Mouse (Mus musculus): ENCODE data around the gene Slc13a2.

Slc13a2 gene

GRCm38 (mm10) chr11:78435776-78436349, 13.8 kb upstream of the Slc13a2 start:
- DNase-seq (ENCODE audit: extremely low read depth, low read depth) = peak; percentile 39

DNA sequence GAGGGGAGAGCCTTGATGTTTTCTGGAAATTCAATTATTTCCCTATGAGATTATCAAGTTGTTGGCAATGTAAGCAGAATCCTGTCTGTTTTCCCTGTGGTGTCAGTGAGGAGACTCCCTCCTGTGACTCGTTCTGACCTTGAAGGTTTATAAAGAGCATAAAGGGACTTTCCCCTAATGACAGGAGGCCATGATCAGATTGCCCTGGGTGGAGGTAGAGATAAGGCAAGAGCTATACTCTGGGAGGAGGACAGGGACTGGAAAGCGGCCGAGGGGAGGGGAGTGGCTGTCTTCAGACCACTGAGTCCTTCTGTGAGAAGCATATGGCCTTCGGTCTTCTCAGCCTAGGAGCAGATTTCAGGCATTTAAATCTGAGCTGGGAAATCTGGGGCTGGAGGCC, 12.0 kb upstream of the Slc13a2 start:
- DNase-seq (ENCODE audit: extremely low read depth, low read depth) = no peak

- no peak for DNase-seq (ENCODE audit: extremely low read depth, low read depth)
These were observed 9.2 kb upstream of the Slc13a2 start for GRCm38 (mm10) chr11:78431176-78431575.

DNA sequence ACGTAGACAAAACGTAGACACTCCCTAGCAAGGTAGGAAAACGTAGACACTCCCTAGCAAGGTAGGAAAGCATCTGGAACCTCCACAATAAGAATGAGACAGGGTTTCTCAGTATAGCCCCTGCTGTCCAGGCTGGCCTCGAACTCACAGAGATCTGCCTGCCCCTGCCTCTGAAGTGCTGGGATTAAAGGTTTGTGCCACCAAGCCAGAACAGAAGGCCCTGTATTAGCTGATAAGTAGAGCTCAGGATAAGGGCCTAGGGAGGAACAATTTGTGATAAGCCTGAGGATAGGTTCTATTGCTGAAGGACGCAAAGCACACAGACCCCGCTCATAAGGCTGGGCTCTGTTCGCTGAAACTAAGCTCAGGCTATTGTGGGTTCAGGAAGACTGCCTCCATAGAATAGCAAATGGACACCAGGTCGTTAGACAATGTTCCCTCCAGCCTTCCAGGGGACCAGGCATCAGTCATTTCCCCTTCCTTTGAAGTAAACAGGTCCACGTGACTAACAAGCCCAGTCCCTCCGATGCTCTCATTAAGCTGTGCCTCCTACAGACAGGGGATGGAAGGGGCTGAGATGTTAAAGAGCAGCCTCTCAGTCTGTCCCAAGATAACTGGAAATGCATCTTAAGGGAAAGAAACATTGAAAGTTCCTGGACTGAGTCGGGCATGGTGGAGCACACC, 8.3 kb upstream of the Slc13a2 start:
- DNase-seq (ENCODE audit: extremely low read depth, low read depth) = no peak

- no peak for DNase-seq (ENCODE audit: extremely low read depth, low read depth)
These were observed 6.3 kb upstream of the Slc13a2 start for GRCm38 (mm10) chr11:78428309-78428708.

DNA sequence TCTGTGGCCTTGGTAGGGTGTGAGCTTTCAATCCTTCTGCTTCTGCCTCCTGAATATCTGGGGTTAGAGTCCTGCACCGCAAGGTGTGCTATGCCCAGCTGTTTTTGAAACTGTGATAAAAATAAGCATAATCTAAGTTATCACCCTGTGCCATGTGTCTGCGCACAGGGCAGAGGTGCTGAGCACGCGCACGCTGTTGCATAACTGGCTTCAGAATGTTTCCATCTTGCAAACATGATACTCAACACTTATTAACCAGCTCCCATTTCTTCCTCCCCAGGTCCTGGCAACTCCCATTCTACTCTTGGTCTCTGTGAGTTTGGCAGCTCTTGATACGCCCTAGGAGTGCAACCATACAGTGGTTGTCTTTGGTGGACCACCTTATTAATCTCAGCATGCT, 5.6 kb upstream of the Slc13a2 start:
- DNase-seq (ENCODE audit: extremely low read depth, low read depth) = no peak

DNA sequence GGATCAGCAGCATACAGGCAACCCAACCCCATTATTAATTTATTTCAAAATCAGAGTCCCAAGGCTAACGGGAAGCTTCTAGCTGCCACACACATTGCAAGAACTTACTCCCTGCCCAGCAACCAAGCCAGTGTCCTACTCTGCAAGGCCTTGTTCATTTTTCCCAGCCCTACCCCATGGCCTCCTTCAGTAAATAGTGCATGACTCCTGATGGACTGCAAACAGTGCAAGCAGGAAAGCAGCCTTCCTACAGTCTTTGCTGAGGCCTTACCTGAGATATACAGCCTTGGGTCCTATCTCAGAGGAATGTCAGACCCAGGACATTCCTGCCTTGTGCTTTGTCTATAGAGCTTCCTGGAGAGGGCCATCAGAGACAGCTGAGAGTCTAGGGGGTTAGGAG, 3.6 kb upstream of the Slc13a2 start:
- DNase-seq (ENCODE audit: extremely low read depth, low read depth) = no peak

GRCm38 (mm10) chr11:78424352-78424751, 2.3 kb upstream of the Slc13a2 start:
- DNase-seq (ENCODE audit: extremely low read depth, low read depth) = no peak

- no peak for DNase-seq (ENCODE audit: extremely low read depth, low read depth)
These were observed 612 bp downstream of the Slc13a2 start for GRCm38 (mm10) chr11:78421201-78422009.

DNA sequence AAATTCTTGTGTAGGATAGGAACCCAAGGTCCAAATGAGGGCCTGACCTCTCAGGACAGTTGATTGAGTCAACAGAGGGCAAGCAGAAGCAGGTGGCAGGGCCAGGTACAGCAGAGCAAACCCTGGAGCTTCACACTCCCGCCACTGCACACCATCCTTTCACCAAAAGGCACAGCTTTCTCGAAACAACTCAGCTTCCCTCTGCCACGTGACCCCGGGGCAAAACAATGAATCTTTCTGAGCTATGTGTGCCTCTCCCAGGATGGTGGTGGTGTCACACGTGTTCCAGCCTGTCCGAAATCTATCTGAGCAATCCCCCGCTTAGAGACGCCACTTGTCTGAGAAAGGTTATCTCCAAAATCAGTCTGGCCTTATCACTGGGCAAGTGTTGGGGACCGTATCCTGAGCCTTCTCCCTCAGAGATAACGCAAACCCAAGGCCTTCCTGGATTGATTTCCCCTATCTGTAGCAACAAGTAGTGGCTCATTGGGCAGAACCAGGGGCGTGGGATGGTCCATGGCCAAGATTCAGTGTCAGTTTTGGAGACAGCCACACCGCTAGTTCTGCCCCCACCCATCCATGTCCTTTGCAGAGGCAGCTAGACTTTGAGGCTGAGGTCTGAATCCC, 1.6 kb downstream of the Slc13a2 start:
- no peak for DNase-seq (ENCODE audit: extremely low read depth, low read depth)

- no peak for DNase-seq (ENCODE audit: extremely low read depth, low read depth)
These were observed 5.2 kb downstream of the Slc13a2 start for GRCm38 (mm10) chr11:78416854-78417253.

DNA sequence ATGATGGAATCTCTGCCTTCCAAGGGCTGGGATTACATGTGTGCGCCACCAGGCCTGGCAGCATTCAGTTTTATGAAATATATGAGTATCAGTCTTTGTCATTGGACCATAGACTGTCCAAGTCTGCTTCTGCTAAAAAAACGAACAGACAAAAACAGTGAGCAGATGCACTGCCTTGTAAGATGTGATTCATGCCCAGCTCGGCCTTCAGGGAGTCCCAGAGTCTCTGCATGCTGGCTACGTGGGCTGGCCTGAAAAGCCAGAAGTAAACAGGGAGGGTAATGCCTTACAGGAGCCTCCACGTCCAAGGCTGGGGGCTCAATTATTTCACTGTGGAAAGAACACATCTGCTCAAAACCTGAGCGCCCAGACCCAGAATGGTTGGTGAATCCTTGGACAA, 9.2 kb downstream of the Slc13a2 start:
- no peak for DNase-seq (ENCODE audit: extremely low read depth, low read depth)

- no peak for DNase-seq (ENCODE audit: extremely low read depth, low read depth)
These were observed 9.6 kb downstream of the Slc13a2 start for GRCm38 (mm10) chr11:78412324-78412850.

- no peak for DNase-seq (ENCODE audit: extremely low read depth, low read depth)
These were observed 10.3 kb downstream of the Slc13a2 start for GRCm38 (mm10) chr11:78411606-78412323.

GRCm38 (mm10) chr11:78408256-78409240, 13.5 kb downstream of the Slc13a2 start:
- no peak for DNase-seq (ENCODE audit: extremely low read depth, low read depth)

DNA sequence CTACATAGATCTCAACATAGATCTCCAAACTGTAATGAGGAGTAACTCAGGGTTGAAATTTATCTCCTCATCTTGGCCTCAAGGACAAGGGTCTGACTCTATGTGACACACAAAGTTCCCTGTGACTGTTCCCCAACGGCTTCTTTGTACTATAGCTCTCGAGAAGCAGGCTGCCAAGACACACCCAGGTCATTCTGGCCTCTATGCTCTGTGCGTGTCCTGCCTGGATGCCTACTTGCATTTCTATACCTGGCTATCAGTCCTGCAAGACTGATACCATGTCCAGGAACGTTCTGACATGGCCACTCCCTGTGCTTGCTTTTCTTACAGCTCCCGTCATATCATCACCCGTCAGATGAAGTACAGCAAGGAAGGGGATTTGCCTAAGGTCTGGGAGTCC, 20.0 kb downstream of the Slc13a2 start:
- no peak for DNase-seq (ENCODE audit: extremely low read depth, low read depth)

- DNase-seq (ENCODE audit: extremely low read depth, low read depth) = no peak
These were observed 20.5 kb downstream of the Slc13a2 start for GRCm38 (mm10) chr11:78401469-78401868.

- no peak for DNase-seq (ENCODE audit: extremely low read depth, low read depth)
These were observed 21.1 kb downstream of the Slc13a2 start for GRCm38 (mm10) chr11:78400936-78401335.

DNA sequence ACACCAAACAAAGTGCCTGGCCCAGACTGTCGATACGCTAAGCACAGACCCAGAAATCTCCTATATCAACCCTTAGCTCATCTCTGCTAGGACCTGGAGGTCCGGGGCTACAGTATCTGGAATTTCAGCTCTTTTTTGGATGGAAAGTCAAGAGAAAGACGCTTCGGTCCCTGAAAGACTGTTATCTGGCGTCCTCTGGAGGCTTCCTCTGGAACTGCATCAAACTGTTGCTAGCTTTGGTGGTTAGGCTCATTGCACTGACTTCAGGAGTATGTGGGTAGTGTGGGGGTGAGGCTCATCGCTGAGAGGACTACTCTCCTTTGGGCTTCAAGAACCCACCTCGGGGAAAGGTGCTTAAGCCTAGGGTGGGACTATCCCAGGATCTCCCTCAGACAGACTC, 22.3 kb downstream of the Slc13a2 start:
- peak; percentile 34 for DNase-seq (ENCODE audit: extremely low read depth, low read depth)

GRCm38 (mm10) chr11:78398212-78398611, 23.8 kb downstream of the Slc13a2 start:
- DNase-seq (ENCODE audit: extremely low read depth, low read depth) = no peak
